Mouse (Mus musculus) ovary, adult 18-20 months (tissue): ENCODE data around the gene Psmg4.
A peak's percentile ranks its signal among the peaks of the same experiment; 100 is the strongest.

ENCODE experiments used
- DNase-seq: peaks from one replicate; pipeline ENCODE4 v3.0.0; 2022; ENCODE audit warnings: low spot score, mixed read lengths

Psmg4 gene

GRCm38 (mm10) chr13:34148767-34149392 lies 13.9 kb upstream of the Psmg4 start:
- DNase-seq: peak; percentile 53

- no peak for DNase-seq
Measured at GRCm38 (mm10) chr13:34149463-34150176, 13.1 kb upstream of the Psmg4 start.

GRCm38 (mm10) chr13:34150271-34151027 lies 12.3 kb upstream of the Psmg4 start:
- no peak for DNase-seq

GRCm38 (mm10) chr13:34151425-34151824 lies 11.3 kb upstream of the Psmg4 start:
- no peak for DNase-seq

GRCm38 (mm10) chr13:34152695-34153094 lies 10.1 kb upstream of the Psmg4 start:
- no peak for DNase-seq

GRCm38 (mm10) chr13:34153254-34154011 lies 9.3 kb upstream of the Psmg4 start:
- DNase-seq: no peak

GRCm38 (mm10) chr13:34154217-34154930 lies 8.4 kb upstream of the Psmg4 start:
- no peak for DNase-seq

- no peak for DNase-seq
Measured at GRCm38 (mm10) chr13:34154931-34155272, 7.9 kb upstream of the Psmg4 start.

- no peak for DNase-seq
Measured at GRCm38 (mm10) chr13:34156133-34156839, 6.5 kb upstream of the Psmg4 start.

- no peak for DNase-seq
Measured at GRCm38 (mm10) chr13:34156840-34157185, 6.0 kb upstream of the Psmg4 start.

GRCm38 (mm10) chr13:34157596-34158157 lies 5.1 kb upstream of the Psmg4 start:
- DNase-seq: no peak

GRCm38 (mm10) chr13:34159926-34160325 lies 2.8 kb upstream of the Psmg4 start:
- no peak for DNase-seq

GRCm38 (mm10) chr13:34163304-34163975 lies 676 bp downstream of the Psmg4 start:
- DNase-seq: no peak

- DNase-seq: no peak
Measured at GRCm38 (mm10) chr13:34174025-34174424, 11.3 kb downstream of the Psmg4 start.

- no peak for DNase-seq
Measured at GRCm38 (mm10) chr13:34181624-34182023, 18.9 kb downstream of the Psmg4 start.

- DNase-seq: no peak
Measured at GRCm38 (mm10) chr13:34185371-34185770, 22.6 kb downstream of the Psmg4 start.

GRCm38 (mm10) chr13:34187571-34187970 lies 24.8 kb downstream of the Psmg4 start:
- peak; percentile 41 for DNase-seq

- DNase-seq: peak; percentile 73
Measured at GRCm38 (mm10) chr13:34192414-34193191, 29.8 kb downstream of the Psmg4 start.

GRCm38 (mm10) chr13:34193384-34193783 lies 30.6 kb downstream of the Psmg4 start:
- no peak for DNase-seq
